Mouse (Mus musculus) cortical plate, adult 2 months (tissue): ENCODE measurements at regions not wholly inside any gene's neighbourhood (a gene's known extent, or its start where the extent isn't known, plus 50 kb on each side); places are given as distances from the start of the nearest gene placed in this dataset.

Experiments
- H3K27ac ChIP-seq: fragments of 200-500 bp; 2 replicates; pipeline ENCODE4 v1.5.1; 2012; ENCODE audit warnings: low read length, control low read depth, inconsistent platforms; ENCODE audit not compliant: insufficient read depth
- H3K4me1 ChIP-seq: fragments of 200-500 bp; 2 replicates; pipeline ENCODE4 v1.6.1; 2011; ENCODE audit warnings: low read length; ENCODE audit not compliant: control insufficient read depth, insufficient read depth
- H3K4me3 ChIP-seq: fragments of 200-500 bp; 2 replicates; pipeline ENCODE4 v1.5.1; 2011; ENCODE audit warnings: mild to moderate bottlenecking, low read length, control low read depth; ENCODE audit not compliant: insufficient read depth
- CTCF ChIP-seq: fragments of 200-500 bp; IDR thresholded peaks from 2 replicates; pipeline ENCODE4 v1.5.1; 2011; ENCODE audit warnings: mild to moderate bottlenecking, control low read depth, low read length; ENCODE audit not compliant: insufficient read depth; ENCODE audit errors: extremely low read depth
- POLR2A ChIP-seq: fragments of 200-500 bp; IDR thresholded peaks from 2 replicates; pipeline ENCODE4 v1.6.1; 2011; ENCODE audit warnings: mild to moderate bottlenecking, low read length, control low read depth; ENCODE audit not compliant: insufficient read depth; ENCODE audit errors: extremely low read depth

DNA sequence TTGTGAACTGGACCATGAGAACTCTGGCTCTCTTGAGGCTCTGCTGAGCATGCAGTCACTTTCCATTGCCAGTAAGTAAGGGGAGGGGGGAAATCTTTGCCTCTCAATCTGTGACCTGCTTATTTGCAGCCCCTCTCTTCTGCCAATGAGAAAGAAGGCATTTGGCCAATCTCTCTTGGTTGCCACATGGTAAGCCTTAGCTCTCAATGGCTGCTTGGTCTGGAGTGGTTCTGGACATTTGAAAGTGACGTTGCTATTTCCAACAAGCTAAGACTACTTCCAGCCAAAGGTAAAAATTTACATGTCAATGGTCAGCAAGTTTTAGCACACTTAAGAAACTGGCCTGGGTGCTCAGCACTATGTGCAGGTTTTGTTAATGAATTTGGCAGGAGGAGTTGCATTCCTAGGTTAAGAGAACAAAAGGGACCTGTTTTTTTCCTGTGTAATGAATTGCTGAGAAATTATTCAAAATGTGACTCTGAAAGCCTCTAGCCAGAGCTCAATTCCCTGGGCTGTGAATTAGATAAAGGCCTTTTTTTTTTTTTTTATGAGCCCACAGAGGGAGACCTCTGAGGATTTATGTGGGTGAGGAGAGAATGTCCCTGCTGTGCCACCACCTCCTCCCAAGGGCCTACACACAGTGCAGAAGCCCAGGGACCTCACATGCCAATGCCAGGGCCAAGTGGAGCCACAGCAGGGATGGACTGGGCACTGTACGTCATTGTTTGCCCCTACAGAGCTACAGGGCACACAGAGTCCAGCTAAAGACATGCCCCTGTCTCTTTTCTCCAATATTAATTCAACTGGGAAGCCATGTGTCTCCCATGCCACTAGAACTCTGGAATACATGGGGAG is 108.0 kb upstream of the Peli2 start:
- Histone ChIP-seq H3K4me1 (no peaks in the 10 kb centered on the region), H3K4me3 (no peak overlapping the region), H3K27ac (no peak overlapping the region)
- TF ChIP-seq CTCF (no peak), POLR2A (no peak)

DNA sequence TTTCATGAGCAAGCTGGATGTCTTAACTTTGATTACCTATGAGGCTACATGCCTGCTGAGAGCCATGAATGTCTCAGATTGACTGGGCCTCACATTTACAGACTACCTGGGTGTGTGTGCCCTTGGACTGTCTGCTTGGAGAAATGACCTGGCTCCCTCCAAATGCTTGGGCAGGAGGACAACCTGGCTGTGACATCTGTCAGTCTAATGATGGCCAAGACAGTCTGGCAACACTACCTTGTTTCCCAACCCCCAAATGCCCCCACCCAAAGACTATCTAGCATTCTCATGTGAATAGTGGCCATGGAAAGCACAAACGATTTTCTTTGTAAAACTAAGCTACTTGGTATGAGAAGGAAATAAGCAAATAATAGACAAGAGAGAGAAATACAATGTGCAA is 107.2 kb upstream of the Peli2 start:
- TF ChIP-seq CTCF: no peak
- TF ChIP-seq POLR2A: no peak
- H3K4me1 ChIP-seq: no peaks in the 10 kb centered on the region
- no peak overlapping the region for H3K4me3 ChIP-seq
- no peak overlapping the region for H3K27ac ChIP-seq

GRCm38 (mm10) chr14:48014776-48015175 is 105.8 kb upstream of the Peli2 start:
- H3K4me1 ChIP-seq: no peaks in the 10 kb centered on the region
- no peak overlapping the region for H3K27ac ChIP-seq
- H3K4me3 ChIP-seq: no peak overlapping the region
- TF ChIP-seq POLR2A (no peak), CTCF (no peak)

DNA sequence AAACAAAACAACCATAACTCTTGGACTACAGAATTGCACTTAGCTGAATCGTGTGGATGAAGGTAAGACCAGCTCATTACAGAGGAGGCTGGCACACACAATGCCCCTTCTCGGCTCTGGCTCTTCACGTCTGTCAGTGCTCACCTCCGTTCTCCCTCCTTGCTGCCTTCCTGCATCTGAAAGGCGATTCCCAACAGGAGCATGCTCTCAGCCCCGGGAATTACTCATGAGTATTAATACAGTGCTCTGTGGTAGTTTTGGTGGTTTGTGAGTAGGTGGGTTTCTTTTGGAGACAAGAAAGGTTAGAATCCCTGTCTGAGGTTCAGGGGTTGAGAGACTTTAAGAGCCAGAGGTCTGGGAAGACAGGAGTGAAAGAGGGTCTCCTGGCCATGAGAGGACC is 102.7 kb upstream of the Peli2 start:
- no peak overlapping the region for H3K27ac ChIP-seq
- no peaks in the 10 kb centered on the region for H3K4me1 ChIP-seq
- TF ChIP-seq POLR2A (no peak), CTCF (no peak)
- H3K4me3 ChIP-seq: no peak overlapping the region

DNA sequence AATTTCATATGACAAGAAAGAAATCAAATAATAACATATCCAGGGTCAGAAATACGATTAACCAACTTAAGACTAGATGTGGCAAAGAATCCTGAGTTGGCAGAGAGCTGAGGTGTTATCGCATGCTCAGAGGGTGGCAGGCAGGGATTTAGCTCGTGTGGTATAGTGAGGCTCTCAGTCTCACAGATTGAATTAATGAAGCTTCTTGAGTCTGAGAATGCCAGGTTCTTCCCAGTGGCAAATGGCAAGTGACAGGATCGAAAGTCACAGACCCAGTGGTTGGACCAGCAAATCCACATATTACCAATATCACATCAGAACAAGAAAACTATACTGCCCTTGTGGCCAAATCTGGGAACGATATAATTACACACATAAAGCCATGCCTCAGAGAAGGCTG is 101.3 kb upstream of the Peli2 start:
- no peaks in the 10 kb centered on the region for H3K4me1 ChIP-seq
- TF ChIP-seq CTCF (no peak), POLR2A (no peak)
- H3K27ac ChIP-seq: no peak overlapping the region
- H3K4me3 ChIP-seq: no peak overlapping the region

DNA sequence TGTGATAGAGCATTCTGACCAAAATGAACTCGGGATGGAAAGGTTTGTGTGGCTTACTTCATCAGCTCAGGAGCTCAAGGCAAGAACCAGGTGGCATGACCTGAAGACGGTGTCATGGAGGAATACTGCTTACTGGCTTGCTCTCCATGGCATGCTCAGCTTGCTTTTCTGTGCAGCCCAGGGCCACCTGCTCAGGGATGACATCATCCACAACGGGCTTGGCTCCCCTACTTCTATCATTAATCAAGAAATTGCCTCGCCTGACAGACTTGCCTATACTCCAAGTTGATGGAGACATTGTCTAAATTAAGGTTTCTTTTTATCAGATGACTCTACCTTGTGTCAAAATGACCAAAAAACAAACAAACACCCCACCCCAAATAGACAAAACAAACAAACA is 98.4 kb upstream of the Peli2 start:
- H3K4me3 ChIP-seq: no peak overlapping the region
- H3K4me1 ChIP-seq: no peaks in the 10 kb centered on the region
- H3K27ac ChIP-seq: no peak overlapping the region
- TF ChIP-seq CTCF (no peak), POLR2A (no peak)

- Histone ChIP-seq H3K27ac (no peak overlapping the region), H3K4me3 (no peak overlapping the region), H3K4me1 (no peaks in the 10 kb centered on the region)
- TF ChIP-seq CTCF (no peak), POLR2A (no peak)
Observed at GRCm38 (mm10) chr14:48024051-48024693, 96.5 kb upstream of the Peli2 start.

DNA sequence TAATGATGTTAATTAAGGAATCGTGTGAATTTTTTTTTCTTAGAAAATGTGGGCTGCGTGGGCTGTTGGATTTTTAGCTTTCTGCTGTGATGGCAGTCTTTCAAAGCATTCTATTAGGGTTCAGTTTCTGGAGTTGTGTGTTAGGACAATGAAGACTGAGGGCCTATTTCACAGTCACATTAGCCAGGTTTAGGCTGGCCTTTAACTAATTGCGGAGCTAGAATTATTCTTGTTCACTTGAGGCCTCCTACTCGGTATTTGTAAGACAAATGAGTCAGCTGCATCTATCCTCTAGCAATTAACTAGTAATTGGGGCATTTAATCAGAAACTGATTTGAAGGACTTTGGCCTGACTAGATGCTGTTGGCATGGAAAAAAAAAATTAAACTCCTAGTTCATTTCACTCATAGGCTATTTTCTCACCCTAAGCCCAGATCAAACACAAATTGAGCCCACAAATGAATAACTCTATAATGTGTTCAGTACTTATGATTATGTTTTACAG is 81.3 kb upstream of the Peli2 start:
- H3K27ac ChIP-seq: no peak overlapping the region
- H3K4me3 ChIP-seq: no peak overlapping the region
- H3K4me1 ChIP-seq: no peaks in the 10 kb centered on the region
- TF ChIP-seq POLR2A (no peak), CTCF (no peak)

DNA sequence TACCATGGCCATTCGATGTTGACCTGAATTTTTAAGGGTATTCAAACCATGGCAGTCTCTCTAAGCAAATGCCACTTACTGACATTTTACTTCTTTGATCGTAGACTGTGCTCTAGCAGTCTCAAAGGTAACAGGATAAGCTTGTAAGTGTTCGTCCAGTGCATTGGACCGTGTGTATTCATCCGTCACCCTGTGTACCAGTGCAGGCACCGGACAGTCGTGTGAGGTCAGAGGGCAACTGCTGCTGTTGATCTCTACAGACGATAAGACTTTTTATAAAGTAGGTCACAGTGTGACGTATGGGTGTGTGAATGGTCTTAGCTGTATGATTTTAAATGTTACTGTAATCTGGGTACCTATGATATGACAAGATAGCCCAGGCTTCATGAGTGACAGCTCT is 74.5 kb upstream of the Peli2 start:
- no peak overlapping the region for H3K4me3 ChIP-seq
- no peaks in the 10 kb centered on the region for H3K4me1 ChIP-seq
- no peak for TF ChIP-seq POLR2A
- no peak for TF ChIP-seq CTCF
- no peak overlapping the region for H3K27ac ChIP-seq

GRCm38 (mm10) chr14:48046831-48047230 is 73.8 kb upstream of the Peli2 start:
- no peak overlapping the region for H3K27ac ChIP-seq
- no peak overlapping the region for H3K4me3 ChIP-seq
- TF ChIP-seq POLR2A: no peak
- TF ChIP-seq CTCF: no peak
- no peaks in the 10 kb centered on the region for H3K4me1 ChIP-seq
